Mouse (Mus musculus) stomach, postnatal 0 days (tissue): ENCODE measurements around the gene Gldc.

Source experiments
- CTCF ChIP-seq: IDR thresholded peaks from 2 replicates; pipeline ENCODE4 v1.5.1; 2016; ENCODE audit warnings: antibody characterized with exemption, low read depth, mild to moderate bottlenecking, moderate library complexity
- EP300 ChIP-seq: optimal IDR thresholded peaks from 2 replicates; pipeline ENCODE3; 2016; ENCODE audit warnings: antibody characterized with exemption

DNA sequence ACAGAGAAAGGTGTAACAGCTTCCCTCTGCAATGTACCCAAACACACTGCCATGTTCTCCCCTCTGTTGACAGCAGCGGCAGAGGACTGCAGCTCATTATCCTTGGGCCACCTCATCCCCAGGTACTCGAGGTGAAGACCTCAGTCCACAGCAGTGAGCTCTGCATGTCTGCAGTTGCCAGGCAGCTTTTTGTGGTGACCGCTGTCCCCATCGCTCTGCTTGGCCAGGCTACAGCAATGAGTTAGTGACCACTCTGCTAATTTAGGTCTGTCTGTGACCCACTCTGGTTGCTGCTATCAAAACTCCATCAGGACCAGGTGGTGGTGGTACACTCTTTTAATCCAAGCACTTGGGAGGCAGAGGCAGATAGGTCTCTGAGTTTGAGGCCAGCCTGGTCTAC is 41.0 kb upstream of the Gldc start:
- TF ChIP-seq CTCF, result no peak
- TF ChIP-seq EP300, result no peak
